Mouse (Mus musculus): ENCODE measurements around the gene Pitx1.

The Pitx1 gene

DNA sequence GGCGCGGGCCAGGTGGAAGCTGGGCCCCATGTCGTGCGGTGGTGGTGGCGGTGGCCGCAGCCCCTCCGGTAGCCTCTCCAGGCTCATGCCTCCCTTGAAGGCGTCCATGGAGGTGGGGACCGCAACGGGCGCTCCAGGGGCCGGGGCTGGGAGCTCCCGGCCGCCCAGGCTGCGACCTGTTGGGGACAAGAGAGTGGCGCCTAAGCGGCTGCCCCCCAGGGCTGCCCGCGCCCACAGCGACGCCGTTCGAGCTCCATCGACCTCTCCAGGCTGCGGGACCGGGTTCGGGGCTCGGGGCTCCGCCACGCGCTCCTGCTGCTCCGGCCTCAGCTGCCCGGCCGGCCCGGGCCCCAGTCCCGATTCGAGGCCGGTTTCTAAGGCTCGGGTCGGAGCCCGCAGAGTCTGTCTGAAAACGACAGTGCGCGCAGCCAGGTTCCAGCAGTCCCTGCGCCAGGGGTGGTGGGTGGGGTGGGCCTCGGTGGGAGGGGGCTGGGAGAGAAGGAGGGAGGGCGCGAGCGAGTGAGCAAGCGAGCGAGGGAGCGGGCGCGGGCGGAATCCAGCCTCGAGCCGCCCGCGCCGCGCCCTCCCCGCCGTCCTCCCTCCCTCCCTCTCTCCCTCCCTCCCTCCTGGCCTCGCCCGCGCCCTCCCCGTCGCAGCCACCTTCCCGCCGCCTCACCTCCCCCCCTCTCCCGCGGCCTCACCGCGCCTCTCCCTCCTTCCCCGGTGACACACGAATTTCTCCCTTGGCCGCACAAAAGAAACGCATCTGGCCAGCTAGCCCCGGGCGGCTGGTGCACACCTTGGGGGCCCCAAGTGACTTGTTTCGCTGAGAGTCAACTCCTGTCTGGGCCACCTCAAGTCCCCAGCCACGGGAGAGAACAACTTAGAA is 4.9 kb downstream of the Pitx1 start:
- no peak for DNase-seq

DNA sequence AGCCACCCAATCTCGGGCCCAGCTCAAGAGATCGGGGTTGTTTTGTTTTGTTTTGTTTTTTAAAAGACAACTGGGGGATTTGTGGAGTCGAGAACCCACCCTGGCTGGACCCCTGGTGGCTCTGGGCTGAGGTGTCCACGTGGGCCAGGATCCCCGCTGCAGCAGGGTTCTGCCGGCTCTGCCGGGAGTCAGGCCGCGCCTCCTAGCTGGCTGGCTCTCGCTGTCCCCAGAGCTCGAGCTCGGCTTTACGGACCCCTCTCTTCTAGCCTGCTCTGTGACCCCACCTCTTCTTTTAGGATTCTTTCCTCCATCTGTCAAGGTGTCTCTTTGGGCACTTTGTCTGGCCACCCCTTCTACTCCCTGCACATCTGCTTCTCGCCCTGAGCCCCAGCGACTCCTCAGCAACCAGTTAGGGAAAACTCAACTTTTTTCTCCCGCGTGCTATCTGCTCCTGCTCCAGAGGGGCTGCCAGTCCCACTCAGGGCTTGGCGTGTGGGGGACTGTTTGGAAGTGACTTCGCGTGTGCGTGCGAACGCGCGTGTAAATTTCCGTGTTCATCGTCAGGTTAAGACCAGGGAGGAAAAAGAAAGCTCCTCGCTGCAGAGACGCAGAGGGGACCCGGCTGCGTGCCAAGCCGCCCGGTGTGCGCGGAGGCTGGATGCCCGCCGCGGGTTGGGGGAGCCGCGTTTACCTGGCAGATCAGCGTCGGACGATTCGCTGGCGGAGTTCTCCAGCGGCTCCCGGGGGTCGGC is 5.7 kb downstream of the Pitx1 start:
- no peak for DNase-seq

DNA sequence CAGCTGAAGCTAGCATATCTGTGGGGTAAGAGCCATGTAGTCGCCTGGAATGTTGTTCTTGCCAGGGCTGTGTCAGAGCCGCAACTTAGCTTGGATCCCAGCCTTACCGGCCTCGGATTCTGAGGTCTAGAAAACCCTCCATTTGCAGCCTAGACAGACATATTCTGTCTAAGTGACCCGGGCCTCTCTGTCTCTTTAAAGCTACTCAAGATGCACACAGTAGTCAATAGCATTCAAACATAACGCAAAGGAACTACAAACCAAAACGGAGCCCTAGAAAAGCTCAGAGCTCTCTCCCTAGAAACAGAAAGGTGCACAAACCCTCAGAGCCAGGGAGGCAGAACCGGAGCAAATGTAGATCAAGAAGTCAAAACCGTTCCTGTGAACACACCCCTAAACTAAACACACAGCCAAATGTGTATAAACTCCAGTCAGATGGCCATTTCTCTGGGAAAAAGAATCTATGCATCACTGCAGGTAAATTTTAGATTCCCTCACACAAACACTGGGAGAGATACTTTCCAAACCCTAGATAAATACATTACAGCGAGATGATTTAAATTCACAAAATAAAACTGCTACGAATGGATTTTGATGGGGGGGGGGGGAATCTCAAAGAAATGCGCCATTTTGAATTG is 6.9 kb downstream of the Pitx1 start:
- no peak for DNase-seq

DNA sequence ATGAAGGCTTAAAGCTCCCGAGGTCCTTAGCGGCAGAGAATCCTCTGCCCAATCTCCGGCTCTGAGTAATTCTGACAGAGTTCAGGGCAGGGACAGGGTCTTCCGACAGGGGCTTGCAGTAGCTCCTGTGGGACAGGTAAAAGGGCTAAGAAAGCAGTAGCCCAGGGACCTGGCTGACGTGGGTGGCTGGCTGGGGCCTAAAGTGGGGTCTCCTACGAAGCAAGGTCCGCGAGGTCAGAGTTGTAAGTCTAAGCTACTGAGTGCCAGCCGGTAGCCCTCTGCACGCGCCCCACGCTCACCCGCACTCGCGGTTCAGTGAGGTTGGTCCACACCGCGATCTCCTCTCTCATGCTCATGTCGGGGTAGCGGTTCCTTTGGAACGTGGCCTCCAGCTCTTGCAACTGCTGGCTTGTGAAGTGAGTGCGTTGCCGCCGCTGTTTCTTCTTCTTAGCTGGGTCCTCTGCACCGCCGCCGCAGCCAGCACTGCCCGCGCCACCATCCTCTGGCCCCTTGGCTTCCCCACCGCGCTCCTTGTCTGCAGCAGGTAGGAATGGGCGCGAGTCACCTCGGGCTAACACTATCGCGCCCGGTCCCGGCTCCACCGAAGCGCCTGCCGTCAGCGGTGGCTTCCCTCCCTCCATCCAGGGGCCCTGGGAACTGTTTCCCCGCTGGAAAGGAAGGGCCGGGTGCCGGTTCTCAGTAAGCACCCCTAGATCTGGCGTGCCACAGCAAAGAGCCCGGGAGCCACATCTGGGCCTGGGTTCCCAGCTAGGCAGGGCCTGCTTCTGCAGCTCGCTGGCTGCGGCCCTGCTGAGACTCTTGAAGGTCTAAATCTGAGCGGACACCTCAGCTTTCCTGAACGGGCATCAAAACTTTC is 7.6 kb downstream of the Pitx1 start:
- DNase-seq: no peak

DNA sequence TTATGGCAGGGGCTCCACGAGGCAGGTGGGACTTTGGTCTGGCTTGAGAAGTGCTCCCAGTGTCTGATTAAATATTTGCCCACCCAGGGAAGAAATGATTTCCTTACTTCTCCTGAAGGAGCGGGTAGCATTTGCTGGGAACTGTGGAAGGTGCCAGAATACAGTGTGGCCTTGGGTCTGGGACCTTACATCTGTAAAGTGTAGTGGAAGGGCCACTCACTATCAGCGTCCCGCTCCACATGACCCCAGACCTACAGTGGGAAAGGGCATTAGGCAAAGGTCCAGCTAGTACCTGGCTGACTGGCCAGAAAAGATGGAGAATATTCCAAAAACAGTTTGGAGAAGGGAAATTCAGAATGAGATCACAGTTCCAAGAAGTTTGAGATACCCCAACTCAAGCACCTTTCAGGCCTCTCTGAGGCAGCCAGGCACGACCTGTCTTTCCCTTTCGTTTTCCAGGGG is 8.3 kb downstream of the Pitx1 start:
- no peak for DNase-seq

DNA sequence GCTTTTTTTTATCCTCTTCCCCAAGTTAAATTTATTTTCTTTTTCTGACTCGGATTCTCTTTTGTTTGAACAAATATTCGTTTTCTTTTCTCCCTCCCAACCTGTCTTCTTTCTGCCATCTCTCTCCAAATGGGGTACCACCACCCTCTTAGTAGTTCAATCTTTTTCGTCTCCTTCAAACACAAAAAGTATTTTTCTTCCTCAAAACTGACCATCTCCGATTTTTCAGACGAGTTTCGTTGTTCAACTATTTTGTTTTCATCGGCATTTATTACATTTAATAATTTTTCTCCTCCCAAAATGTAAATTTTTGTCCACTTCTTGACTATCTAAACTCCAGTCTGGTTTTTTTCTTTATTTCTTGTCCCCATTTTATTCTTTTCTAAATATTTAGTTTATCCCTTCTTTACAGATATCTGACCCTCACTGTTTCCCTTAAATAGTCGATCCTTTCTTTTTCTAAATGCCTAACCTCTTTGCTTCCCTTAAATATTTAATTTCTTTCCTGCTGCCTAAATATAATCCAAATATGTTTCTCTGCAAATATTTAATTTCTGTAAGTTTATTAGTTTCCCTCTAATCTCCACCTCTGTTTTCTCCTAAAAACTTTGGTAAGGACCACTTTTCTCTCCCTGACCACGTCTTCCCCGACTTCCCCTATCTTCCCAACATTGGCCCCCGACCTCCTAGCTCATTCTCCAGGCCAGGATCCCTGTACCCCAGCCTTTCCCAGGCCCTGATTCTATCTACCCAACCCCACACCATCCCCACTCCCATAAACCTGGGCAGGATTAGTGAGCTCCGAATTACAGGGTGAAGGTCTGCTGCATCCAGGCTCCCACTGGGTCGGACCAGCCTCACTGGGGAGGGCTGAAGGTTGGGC is 9.0 kb downstream of the Pitx1 start:
- no peak for DNase-seq

DNA sequence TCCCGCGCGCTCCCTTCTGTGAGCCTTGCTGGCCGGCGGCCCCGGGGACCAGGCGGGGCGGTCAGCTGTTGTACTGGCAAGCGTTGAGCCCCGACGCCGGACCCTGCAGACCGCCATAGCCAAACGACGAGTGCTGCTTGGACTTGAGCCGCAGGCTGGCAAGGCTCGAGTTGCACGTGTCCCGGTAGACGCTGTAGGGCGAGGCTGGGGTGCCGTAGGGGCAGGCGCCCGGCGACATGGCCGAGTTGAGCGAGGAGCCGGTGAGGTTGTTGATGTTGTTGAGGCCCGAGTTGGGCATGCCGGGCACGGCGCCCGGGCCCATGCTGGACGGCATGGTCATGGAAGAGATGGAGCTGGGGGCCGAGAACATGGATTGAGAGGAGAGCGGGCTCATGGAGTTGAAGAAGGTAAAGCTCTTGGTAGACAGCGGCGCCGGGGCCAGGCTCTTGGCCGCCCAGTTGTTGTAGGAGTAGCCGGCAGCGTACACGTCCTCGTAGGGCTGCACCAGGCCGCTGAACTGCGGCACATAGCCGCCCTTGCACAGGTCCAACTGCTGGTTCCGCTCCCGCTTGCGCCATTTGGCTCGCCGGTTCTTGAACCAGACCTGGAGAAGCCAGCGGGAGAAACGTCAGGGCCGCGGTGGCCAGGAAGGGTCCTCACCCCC is 9.9 kb downstream of the Pitx1 start:
- DNase-seq: no peak

DNA sequence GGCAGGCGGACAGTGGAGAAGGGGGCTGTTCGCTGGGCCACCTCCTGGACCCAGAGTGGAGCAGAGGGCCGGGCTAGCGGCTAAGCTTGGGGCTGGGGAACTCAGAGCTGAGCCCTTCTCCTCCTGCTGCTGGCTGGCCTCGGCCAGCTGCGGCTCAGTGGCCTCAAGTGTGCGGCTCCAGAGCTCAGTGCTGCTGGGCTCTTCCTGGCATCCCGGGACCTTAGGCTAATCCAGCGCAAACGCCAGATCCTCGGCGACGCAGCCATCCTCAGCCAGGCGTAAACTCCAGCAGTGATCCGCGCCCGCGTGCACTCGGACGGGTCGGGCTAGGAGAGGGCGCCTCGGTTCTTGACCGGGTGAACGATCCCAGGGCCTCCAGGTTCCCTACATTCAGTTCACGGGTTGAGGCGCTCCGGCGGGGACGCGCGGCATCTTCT is 10.7 kb downstream of the Pitx1 start:
- DNase-seq: no peak

DNA sequence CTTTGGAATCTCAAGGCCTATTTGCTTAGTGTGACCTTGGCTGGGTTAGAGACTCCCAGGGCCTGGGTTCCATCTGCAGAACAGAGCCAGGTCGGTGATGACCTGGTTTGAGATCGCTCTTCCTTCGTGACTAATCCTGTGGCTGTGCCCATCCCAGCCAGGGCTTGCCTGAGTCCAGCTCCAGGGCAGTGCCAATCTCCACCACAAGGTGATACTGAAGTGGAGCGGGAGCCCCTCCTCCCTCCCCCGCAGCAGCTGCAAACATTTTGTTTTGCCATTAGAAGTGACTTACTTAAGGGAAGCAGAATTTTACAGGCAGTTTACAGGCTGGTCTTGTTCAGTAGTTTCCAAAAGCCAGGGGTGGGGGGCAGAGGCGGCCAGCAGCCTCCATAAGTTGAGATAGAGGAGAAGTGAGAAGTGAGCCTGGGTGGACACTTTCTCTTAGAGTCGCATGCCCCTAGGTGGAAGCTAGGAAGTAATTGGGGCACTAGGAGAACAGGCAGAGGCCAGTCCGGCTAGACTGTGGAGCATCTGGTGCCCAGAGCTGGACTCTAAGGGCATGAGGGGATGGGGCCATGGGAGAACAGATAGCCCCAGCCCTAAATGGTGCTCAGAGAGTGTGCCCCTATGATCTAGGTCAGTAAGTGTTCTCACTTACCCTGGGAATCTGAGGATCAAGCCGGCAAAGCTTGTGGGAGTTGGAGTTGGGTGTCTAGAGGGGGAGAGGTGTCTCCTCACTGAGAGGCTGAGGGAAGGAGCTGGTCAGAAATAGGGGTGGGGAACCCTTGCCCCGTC is 11.6 kb downstream of the Pitx1 start:
- DNase-seq: no peak

DNA sequence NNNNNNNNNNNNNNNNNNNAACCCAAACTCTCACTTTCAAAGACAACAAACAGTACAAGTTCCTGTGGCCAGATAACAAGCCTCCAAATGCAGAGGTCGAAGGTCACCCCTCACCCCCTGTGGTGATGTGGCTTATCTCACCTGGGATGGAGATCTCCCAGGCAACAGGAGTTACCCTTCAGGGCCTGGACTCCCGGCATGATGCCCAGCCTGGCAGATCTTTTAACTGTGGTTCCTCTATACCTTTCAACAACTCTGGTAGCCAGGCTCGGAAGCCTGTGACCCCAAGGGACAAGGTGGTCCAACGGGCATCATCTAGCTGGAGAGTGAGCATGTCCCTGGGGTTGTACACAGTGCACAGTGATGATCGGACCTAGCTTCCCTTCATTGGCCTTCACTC is 13.5 kb downstream of the Pitx1 start:
- DNase-seq: no peak

DNA sequence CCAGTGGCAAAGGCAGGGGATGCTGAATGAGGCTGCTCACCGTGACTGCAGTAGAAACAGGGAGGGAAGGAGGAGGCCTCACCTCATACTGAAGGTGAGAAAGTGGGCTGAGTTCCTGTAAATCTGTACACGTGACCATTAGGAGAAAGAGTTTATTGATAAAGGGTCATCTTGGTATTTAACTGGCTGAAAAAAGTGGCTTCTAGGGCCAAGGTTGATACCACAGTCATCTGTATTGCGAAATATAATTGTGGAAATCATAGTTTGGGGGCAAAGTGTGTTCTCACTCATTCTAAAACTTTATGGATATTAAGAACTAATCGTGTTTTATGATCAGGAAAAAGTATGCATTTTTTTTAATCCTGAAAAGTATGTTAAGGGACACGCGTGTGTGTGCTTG is 21.2 kb downstream of the Pitx1 start:
- DNase-seq: no peak

DNA sequence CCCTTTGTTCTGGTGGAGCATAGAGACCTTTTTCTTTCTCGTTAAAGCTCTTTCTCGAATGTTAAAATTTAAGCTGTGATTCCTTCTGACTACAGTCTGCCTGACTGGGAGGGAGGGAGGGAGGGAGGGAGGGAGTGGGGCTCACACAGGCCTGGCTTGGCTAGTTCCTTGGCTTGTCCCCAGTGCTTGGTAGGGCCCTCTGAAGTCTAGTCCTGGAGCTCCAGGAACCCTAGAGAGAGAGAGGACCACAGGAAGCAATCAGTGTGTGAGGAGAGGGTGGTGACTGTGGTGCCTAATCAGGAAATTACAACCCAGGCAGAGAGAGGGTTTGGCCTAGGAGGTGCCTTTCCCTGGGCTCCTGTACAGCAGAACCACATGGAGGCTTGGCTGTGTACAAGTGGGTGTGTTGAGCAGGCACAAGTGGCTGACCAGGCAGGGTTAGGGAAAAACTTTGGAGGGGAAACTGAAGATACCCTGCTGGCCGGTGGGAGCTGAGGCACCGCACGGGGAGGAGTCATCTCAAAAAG is 22.4 kb downstream of the Pitx1 start:
- DNase-seq: no peak

DNA sequence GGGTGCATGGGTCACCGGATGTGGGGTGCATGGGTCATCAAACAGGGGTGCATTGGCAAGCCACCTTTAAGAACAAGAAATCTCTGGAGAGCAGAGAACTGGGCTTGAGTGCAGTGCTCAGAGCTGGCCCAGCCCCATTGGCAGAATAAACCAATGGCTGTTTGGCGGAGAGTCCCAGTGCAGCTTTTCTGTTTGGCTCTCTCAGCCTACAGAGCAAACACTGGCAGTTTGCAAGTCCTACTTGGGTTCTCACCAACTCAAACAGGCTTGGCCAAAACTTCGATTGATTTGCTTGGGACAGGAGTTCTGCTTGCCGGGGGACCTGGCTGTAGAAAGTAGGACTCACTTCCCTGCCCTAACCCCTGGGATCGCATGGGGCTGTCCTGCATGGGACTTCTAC is 25.0 kb downstream of the Pitx1 start:
- DNase-seq: no peak

DNA sequence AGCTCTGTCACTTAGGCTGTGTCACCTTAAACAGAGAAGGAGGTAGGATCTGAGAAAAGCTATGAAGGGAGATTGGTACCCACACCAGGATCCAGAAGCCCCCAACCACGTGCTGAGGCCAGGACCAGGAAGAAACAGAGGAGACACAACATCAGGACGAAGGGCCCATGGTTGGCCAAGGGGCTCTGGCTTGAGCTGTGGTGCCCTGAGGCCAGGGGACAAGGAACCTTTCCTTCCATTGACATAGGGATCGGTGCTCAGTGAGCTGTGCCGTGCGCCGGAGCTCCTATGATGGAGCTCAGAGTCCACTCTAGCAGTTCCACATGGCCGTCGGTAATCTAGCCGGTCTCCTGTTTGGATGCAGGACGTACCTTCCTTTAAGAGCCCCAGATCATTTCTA is 26.3 kb downstream of the Pitx1 start:
- DNase-seq: no peak

DNA sequence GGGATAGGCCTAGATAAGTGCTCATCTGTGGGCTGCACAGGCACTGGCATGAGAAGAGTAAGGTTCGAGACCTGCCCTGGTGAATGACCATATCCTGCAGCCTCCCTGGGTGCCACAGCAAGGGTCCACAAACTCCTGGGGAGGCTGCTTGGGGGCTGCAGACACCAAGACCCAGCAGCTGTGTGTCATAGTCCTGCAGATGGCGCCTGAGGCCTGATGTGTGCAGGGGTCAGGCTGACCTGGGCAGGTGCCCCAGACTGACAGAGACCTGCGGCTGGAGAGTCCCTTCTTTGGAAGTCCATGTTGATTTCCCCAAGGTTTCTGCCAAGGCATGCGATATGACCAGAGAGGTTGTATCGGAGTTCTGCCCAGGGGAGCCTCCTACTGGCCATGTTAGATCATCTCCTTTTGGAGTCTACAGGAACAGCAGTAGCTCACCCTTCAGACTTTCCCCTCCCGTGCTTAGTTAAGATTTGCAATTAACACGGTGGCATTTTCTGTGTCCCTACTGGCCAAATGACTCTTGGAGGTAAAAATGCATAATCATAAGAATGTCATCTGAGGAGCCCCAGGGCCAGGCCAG is 26.9 kb downstream of the Pitx1 start:
- no peak for DNase-seq

DNA sequence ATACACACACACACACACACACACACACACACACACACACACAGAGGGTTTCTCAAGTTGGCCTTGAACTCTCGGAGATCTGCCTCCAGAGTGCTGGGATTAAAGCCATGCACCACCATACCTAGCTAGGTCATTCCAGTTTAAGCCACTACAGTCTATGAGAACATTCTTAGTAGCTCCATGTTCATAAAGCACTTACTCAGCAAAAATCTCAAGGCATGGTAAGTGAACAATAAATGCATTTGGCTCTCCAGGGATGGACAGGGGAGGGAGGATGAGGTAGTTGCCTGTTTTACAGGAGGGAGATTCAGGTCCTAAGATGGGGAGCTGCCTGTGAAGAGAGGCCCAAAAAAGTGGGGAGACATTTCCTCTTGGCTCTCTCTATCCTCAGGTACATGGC is 32.0 kb downstream of the Pitx1 start:
- DNase-seq: no peak

DNA sequence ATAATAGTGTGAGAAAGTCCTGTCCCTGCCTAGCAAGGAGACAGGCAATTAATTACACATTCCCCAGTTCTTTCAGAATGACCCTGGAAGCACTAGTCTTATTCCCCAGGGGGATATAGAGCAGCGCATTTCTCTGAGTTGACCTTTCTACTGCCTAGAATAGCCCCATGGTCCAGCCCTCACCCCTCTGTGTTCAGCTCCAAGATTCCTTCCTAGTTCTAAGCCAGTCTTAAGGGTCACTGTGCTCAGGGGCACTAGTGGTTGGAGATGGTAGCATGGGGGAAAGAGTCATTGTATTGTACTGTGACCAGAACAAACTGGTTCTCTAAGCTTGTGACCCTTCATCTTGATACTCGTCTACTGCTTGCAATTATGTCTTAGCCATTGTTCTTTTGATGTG is 34.7 kb downstream of the Pitx1 start:
- no peak for DNase-seq

DNA sequence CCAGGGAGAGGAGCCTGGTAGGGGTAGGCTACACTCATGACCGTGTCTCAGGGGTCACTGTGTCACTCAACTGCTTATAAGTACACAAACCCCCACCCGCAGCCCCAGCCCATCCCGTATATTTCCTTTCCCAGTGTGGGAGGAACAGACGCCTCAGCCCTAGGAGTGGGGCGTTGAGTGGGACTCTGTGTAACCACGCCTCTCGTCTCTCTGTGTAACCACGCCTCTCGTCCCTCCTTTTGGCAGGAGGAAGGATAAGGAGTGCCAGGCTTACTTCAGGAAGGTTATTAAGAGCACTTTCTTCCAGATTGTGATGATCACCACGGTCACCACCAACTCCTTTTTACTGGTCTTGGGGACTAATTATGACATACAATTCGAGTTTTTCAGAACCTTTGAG is 49.9 kb downstream of the Pitx1 start:
- DNase-seq: peak; percentile 6

DNA sequence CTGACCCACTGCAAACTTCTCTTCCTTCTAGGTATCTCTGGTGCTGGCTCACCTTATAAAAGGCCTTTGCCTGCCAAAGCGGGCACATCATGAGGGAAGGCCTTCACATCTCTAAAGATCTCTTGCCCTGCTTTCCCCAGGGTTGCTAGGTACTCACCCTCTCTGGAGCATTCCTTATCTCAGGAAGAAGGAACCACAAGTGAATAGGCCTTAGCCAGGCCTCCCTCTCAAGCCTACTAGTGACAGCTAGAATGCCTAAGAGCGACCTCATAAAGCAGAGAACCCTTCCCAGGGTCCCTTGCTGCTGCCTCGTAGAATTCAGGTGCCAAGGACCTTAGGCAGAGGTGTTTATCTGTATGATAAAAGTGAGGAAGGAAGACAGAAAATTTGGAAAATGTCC is 51.7 kb downstream of the Pitx1 start, which contains the start of gene Catsper3:
Gene Catsper3 (plus strand): TSS at position 301 of the 400 bp plus-strand sequence.
- no peak for DNase-seq

All from kidney, postnatal 14 days (tissue).